Mouse (Mus musculus) gastrocnemius, postnatal 14 days (tissue): ENCODE data around the gene Bmpr1b. TPM values are rescaled to one million over a fixed set of nuclear protein-coding genes. Genes with fewer than 3 reads are reported as not detected.
A peak's percentile ranks its signal among the peaks of the same experiment; 100 is the strongest.

Experiments
- DNase-seq: peaks from one replicate; pipeline ENCODE4 v3.0.0; 2021; ENCODE audit warnings: mixed read lengths
- intact Hi-C: fragments of 180-260 bp; cut with DNase I; formaldehyde crosslinking; loops from one replicate; pipeline ENCODE4 v1.15.1; 2025; ENCODE audit warnings: low total_unique reads
- total RNA-seq, 2 experiments: library from RNA; stranded (reverse); gene quantifications; 2 replicates each; pipeline ENCODE4 v1.2.3; 2021

Gene Bmpr1b
- total RNA-seq, 2 experiments from 2014 or later: 3.1 to 3.6 TPM

DNA sequence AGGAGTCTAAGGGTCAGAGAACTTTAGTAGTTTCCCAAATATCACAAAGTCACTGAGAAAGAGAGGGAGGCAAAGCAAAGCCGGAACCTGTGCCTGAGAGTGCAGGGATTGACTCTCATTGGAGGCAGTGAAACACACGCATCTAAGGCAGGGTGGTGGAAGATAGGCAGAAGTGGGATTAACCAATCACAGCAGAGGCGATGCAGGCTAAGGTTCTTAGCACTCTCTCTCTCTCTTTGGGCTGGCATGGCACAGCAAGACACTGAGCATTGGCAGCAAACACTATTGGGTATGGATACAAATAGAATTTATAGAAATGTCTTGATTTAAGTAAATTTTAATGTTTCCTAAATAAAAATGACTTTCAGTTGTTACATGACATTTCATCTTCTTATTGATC lies 297.4 kb downstream of the Bmpr1b start:
- no peak for DNase-seq
- intact Hi-C loops: no loop called here

DNA sequence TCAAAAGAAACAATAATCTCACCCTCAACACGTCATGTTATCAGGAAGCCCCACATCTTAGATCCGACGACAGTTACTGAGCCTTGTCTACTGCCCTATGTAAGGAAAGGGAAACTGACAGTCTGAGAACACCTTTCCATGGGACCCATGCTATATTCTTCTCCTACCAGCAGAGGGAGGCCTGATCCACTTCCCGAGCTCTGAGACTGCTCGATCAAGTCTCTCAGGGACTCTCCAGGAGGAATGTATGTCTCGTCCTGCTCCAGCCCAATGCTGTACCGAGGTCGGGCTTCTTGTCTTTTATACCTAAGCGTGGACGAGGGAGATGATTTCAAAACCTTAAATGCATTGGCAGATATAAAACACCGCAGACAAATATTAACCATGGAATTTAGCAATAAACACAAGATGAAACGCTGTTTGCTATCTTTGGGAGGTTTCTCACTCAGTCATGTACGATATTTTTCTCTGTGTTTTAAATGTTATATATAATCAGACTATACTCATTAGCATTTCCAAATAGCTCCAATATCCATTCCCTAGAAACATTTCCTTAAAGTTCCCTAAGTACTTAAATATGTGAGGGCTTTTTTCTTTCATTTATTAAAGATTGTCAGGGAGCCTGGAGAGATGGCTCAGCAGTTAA lies 306.3 kb downstream of the Bmpr1b start:
- DNase-seq: peak; percentile 23
- intact Hi-C loops: loop anchor here (2.0 to 10.0 kb wide), 2 partner anchors 412 to 612 kb away; no protein-coding TSS in a partner anchor

DNA sequence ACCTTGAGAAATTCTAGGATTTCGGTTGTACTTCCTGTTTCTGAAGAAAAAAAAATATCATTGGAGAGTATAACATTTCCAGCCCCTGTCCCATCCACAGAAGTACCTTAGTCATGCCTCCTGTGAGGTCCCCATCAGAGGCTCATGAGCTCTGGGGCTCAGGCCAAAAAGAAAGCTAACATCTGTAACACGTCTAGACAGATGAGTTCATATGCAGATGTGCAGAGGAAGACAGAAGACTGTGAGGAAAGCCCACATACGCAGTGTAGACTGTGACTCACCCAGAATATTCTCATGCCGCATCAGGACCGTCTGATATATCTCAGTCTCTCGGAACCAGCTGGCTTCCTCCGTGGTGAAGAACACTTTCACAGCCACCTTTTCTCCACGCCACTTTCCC lies 312.1 kb downstream of the Bmpr1b start:
- DNase-seq: no peak
- intact Hi-C loops: no loop called here

DNA sequence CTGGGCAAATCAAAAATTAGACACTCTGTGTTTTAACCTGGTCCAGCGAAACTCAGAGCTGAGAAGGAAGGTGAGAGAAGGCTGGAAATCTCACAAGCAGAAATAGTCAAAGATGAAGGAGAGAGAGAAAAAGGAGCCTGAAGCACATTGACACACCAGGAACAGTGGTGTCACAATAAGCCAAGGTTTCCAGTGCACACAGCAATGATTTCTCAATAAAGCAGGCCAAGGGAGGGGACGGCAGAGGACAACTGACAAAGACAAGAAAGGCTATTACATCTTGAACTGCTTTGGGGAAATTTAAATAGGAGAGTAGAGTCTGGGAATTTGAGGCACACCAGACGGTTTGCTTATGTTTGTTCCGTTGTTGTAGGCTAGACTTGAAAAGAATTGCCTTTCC lies 314.9 kb downstream of the Bmpr1b start:
- intact Hi-C loops: no loop called here
- no peak for DNase-seq

DNA sequence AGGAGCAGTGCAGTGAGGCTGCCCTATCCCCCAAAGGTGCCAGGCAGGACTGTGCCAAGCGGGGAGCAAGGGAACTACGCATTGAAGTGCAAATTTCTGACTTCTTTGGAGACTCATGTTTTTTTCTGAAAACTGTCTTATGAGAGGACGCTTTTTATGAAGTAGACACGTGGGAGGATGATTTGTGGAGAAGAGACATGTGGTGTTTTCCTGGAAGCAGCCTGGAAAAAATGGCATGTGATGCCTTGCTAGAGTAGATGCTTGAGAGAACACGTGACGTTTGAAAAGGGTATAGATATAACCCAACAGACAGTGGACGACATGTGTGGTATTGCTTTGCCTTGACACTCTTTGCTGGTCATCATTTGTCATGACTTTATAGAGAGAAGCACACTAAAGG lies 319.1 kb downstream of the Bmpr1b start:
- intact Hi-C loops: no loop called here
- no peak for DNase-seq

DNA sequence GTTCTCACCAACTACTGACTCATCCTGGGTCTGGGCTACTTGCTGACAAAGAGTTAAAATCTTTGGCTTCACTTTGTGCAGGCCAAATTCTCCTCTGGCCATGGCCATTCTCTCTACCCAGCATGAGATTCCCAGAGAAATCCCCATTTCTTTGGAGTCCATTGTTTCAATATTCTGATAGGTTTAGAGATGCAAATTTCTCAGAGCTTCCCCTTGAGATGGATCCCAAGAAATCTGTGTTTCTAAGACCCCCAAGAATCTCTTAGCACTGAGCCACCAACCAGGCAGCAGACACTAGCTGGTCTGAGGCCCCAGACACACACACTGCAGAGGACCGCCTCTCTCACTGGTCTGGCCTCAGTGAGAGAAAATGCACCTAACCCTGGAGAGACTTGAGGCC lies 320.0 kb downstream of the Bmpr1b start:
- no peak for DNase-seq
- intact Hi-C loops: no loop called here

DNA sequence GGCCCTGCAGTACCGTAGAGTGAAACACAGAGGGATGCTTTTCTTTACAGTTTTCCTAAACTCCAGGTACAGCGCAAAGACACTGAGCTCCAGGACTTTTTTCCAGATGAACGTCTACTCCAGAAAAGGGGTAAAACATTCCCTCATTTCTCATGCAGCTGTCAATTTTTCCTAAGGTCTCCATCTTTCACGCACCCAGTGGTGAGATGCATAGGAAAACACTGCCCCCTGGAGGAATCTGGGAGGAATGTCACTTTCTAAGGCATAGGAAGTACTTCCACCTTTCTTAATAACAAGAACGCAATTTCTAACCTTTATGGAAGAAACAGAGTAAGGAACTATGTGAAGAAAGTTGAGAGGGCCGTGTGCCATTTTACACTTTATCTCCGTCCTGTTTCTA lies 330.4 kb downstream of the Bmpr1b start:
- DNase-seq: no peak

DNA sequence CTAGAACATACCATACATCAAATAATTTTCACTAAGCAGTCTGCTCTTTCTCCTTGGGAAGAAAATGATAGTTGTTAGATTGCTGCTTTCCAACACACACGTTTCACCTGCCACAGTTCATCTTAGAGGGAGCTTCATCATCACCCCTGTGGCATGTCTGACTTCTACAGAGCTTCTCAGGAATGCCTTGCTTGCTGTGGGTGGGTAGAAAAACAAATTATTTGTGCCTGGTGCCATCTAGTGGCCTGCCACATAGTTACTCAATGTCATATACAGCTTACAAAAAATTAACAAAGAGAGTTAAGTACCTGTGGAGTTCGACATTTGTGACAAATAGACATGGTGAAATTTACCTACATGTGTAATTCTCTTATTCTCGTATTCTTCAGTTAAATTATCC lies 338.1 kb downstream of the Bmpr1b start:
- peak; percentile 18 for DNase-seq
- intact Hi-C loops: no loop called here

More for the DNA sequence above, 330.4 kb downstream of the Bmpr1b start:
- intact Hi-C loops: no loop called here

DNA sequence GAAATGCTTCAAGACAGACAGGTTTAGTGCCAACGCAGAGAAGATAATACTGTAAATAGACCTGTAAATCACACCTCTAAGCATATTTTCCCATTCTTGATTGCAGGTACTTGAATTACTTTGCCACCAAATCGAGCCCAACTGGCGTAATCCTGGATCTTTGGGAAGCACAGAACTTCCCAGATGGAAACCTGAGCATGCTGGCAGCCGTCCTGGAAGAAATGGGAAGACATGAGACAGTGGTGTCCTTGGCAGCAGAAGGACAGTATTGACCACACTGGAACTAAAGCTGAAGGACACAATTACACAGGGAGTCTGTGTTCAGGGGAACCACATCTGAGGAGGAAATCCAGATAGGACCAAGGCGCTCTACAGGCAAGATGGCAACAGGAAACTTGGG lies 340.9 kb downstream of the Bmpr1b start:
- intact Hi-C loops: loop anchor here (10.0 kb wide), 1 partner anchor 364 kb away; the partner anchor contains the start of gene Unc5c
- no peak for DNase-seq

DNA sequence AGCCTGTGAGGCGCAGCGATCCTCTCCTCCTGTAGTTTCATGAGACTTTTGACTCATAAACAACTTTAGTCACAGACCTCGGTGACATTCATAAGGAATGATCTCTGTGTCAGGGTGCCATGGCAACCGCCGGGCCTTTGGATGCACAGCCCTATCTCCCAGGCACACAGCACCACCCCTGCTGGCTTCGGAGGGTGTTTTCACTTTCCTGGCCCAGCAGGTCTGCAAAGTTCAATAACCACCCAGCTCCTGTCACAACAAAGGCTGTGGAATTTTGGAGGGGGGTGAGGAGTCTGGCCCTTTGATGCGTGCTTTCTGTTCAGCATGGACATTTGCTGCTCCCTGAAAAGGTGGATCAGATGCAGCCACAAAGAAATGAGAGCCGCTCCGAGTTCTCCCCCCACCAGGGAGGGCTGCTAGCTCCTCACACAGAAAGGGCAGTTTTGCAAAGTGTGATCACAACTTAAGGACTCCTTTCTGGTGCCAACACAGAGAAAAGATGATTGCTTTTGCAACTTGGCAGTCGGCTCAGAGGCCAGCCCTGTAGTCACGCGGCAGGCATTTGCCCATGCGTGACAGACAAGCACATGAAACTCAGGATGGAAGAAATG lies 349.8 kb downstream of the Bmpr1b start:
- DNase-seq: no peak
- intact Hi-C loops: no loop called here

DNA sequence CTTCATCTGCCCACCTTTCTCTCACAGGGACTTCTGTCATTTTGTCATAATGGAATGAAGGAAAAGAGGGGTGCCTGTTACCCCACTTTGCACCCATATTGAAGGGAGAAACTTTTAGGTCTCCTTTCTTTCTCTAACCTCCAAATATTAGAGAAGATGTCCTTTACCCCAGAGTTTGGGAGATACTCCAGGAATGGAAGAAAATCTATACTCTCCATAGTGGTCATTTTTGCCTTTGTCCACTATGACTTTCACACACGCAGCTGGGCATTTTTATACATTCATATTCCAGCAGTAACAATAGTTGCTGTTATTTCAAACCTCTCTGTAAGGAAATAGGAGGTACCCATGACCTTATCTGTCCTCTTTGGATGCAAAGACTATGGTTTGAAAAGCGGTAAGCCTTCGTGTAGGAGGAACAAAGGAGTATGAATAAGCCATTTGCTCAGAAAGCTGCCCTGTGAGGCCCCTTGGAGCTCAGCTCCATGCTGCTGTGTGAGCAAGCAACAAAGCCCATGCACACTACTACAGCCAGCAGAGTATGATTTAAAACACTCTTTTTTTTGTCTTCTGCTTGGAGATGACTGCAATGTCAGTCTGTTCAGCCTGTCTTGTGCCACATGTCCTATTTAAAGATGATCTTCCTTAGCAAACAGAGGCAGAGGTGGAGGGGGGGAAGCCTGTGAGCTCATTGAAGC lies 350.5 kb downstream of the Bmpr1b start:
- no peak for DNase-seq
- intact Hi-C loops: no loop called here

DNA sequence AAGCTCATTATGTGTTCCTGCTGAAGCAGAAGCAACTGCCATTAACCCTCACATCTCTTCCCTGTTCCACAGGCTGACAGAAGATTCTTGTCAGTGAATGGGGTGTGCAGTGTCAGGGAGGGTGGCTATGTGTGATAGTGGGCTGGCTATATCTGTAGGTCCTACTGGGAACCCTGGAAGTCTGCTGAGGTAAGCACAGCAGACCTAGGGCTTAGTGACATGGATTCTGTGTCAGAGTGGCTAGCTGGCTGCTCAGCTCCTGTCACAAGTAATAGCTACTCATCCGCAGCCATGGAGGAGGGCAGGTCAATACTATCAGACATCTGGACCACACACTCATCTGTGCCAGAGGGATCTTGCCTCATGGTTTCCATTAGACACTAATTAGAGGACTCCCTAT lies 354.4 kb downstream of the Bmpr1b start:
- intact Hi-C loops: no loop called here
- DNase-seq: no peak

DNA sequence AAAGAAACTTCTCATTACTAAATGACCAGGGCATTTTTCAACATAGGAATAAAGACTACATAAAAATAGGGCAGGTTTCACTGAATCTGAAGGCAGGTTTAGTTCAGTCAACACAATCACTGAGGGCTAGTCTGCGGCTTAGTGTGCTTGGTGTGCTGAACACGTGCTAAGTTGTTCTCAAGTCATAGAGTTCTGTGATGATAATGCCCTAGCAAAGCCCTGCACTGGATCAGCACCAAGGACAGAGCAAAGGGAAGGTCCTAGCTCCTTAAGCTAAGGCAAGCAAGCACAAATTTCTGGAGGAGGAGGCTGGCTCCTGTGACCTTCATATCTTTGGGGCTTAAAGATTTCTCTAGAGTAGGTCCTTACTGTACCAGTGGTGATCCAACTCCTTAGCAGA lies 357.9 kb downstream of the Bmpr1b start:
- DNase-seq: peak; percentile 25
- intact Hi-C loops: no loop called here

DNA sequence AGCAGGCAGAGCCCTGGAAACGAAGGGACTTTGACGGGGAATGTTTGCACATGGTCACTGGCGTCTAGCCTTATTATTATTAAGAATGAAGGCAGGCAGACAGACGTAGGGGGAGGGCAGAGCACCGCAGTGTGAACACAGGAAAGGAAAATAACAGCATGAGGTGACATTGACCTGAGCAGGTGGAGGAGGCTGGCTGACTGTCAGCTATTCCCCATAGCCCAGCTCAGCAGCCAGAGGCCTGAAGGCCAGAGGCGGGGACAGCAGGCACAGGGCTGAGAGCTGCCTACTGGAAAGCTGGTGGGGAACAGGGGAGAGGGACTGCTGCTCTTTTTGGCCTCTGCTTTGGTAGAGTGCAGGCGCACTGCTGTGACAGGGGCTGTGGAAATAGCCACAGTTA lies 358.3 kb downstream of the Bmpr1b start:
- DNase-seq: no peak
- intact Hi-C loops: no loop called here

DNA sequence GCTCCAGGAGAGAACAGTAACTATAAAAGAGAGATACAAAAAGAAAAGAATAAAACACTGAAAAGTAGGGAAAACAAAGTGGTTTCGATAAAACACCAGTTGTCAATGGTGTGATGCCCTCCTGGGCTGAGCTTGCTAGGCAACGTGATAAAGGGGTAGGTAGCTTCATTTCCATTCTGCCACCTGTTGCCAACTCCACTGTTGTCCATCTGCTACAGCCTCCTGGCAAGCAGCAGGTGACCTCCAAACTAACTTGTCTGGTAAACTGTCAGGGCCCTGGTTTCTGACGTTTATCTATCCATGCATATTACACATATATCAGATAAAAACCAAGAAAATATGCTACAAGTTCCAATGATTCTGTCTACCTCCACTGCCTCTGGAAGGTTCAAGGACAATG lies 359.6 kb downstream of the Bmpr1b start:
- DNase-seq: no peak

DNA sequence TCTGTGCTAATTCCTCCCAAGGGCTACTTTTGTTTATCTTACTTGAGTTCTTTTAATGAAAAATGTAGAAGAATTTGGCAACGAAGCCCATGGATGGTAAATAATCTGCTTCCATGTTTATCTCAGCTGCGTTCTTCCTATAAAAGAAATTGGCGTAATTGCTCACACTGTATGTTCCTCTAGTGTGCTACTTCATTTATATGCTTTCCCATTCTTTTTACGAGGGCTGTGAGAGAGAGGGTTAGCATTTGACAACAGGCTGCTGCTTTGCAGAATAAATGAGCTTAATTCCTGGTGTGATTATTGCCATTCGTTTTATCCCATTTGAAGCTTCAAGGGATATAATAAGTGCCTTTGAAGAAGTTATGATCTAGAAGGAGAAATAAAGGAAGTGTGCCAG lies 365.1 kb downstream of the Bmpr1b start:
- intact Hi-C loops: no loop called here
- no peak for DNase-seq

More for the DNA sequence above, 359.6 kb downstream of the Bmpr1b start:
- intact Hi-C loops: no loop called here

DNA sequence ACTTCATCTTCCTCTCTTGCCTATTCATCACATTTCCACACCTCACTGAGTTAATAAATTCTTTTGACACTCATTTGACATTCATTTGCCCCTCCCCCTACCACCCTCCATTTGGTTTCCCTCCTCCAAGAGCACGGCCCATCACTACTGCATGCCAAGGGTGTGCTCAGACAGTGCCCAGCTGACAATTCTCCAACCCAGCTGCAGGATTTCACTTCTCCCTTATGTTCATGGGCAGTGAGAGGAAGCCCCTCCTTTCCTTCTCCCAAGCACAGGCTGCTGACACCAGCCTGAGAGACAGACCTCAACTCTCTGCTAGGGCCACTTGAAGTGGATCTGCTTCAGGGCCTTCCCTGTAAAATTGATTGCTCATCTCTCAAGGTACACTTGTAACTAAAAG lies 371.4 kb downstream of the Bmpr1b start:
- intact Hi-C loops: no loop called here
- no peak for DNase-seq

DNA sequence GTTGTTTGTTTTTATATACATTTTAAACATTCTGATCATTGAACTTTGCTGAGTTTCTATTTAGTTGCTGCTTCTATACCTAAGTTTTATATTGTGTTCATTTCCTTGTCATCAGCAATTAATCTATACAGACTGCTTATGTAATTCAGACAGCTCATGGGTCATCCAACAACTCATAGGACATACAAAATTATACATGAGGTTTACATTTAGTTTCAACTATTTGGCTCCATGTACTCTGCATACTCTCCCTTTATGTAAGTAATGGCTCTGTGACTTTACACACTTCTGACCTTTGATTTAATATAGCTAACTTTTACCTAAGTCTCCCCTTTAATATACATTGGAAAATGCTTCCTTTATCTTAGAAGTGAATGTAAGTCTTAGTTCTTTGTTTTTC lies 371.9 kb downstream of the Bmpr1b start:
- no peak for DNase-seq
- intact Hi-C loops: no loop called here

DNA sequence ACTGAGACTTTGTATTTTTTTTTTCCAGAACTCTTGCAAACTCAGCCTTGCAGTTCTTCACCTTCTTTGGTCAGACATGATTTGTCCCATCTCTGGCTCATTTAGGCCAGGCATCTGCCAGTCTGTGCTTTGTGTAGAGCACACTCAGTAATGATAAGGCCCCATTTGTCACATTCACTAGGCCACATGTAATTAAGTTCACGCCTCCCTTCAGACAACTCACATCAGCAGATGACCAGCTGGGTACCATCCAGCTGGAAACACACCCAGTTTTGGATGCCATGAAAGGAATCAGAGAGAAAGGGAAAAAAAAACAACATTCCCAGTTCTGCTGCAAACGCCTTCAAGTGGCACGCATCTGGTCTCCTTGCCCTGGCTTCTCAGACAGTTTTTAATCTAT lies 374.9 kb downstream of the Bmpr1b start:
- DNase-seq: no peak
- intact Hi-C loops: no loop called here

DNA sequence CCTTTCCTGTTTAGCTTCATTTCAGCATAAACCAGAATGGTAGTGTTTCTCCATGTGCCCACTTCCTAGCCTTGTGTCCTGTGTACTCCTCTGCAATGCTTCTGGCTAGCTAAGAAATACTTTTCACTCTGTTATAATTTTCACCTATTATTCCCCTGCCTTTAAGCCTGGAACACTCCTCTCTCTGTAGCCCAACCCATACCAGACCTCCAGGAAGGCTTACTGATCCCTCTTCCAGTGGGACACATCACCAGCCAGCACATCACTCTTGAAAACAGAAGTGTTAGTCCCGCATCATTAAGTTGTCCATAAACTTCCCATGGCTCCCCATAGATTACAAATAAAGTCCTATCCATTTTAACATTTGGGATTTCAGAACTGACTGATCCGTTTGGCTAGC lies 375.5 kb downstream of the Bmpr1b start:
- intact Hi-C loops: no loop called here
- no peak for DNase-seq

DNA sequence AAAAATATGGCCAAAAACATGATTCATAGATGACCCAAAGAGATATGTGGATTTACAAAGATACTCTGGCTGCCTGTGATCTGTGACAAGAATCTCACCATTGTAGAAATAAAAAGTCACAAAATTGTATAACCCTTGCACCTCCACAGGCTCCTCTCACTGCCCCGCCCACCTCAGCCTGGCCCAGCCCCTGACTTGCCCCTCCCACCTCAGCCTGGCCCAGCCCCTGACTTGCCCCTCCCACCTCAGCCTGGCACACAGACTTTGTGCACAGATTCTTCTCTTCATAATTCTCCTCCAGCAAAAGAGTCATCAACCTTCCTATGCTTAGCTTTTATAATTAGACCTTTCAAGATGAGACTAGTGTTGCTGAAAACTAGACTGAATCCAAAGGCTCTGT lies 377.1 kb downstream of the Bmpr1b start:
- no peak for DNase-seq
- intact Hi-C loops: no loop called here
